Mouse (Mus musculus) heart, embryonic 13.5 days (tissue): ENCODE measurements around the gene Mcm2. TPM values are rescaled to one million over a fixed set of nuclear protein-coding genes. Genes with fewer than 3 reads are reported as not detected.

Source experiments
- ATAC-seq: fragments of 200-750 bp; cut with Nextera tagmentation; 2 replicates; pipeline ENCODE4 v1.8.0; 2017; ENCODE audit warnings: moderate TSS enrichment; ENCODE audit not compliant: insufficient number of reproducible peaks, low FRiP score, low TSS enrichment; ENCODE audit errors: extremely low read depth
- H3K27ac ChIP-seq: fragments of 300-500 bp; sonication (generic); replicated peaks from 2 replicates; pipeline ENCODE4 v1.5.1; 2015; ENCODE audit warnings: moderate library complexity, mild to moderate bottlenecking, inconsistent platforms
- H3K27me3 ChIP-seq: fragments of 300-500 bp; sonication (generic); replicated peaks from 2 replicates; pipeline ENCODE4 v1.6.1; 2015; ENCODE audit warnings: mild to moderate bottlenecking, inconsistent platforms
- H3K36me3 ChIP-seq: fragments of 300-500 bp; sonication (generic); 2 replicates; pipeline ENCODE4 v1.6.1; 2015; ENCODE audit warnings: mild to moderate bottlenecking, inconsistent platforms
- H3K4me1 ChIP-seq: fragments of 300-500 bp; sonication (generic); 2 replicates; pipeline ENCODE4 v1.6.1; 2015; ENCODE audit warnings: inconsistent platforms
- H3K4me2 ChIP-seq: fragments of 300-500 bp; sonication (generic); 2 replicates; pipeline ENCODE4 v1.6.1; 2015; ENCODE audit warnings: inconsistent platforms, mild to moderate bottlenecking, moderate library complexity
- H3K4me3 ChIP-seq: fragments of 300-500 bp; sonication (generic); 2 replicates; pipeline ENCODE4 v1.5.1; 2015; ENCODE audit warnings: moderate library complexity, mild to moderate bottlenecking, inconsistent platforms
- H3K9ac ChIP-seq: fragments of 300-500 bp; sonication (generic); 2 replicates; pipeline ENCODE4 v1.6.1; 2015; ENCODE audit warnings: inconsistent platforms, mild to moderate bottlenecking, moderate library complexity
- H3K9me3 ChIP-seq: fragments of 300-500 bp; sonication (generic); 2 replicates; pipeline ENCODE4 v1.6.1; 2016; ENCODE audit warnings: inconsistent platforms
- WGBS: fragments of 180-500 bp; shearing (Covaris S2); methylation state at CpG from one replicate; pipeline ENCODE4 v1.1.7; 2015; ENCODE audit warnings: mixed read lengths; 5-methylcytosine and 5-hydroxymethylcytosine counted together
- polyA plus RNA-seq: library from polyadenylated mRNA; unstranded; fragments of >200 nt; fragmentation: Nextera tagmentation; extraction: Ambion mirVana; gene quantifications from 2 replicates; pipeline ENCODE4 v1.2.1, GENCODE M21; 2015

The Mcm2 gene
- polyA plus RNA-seq, 1 experiment from 2014 or later = 98.3 TPM

DNA sequence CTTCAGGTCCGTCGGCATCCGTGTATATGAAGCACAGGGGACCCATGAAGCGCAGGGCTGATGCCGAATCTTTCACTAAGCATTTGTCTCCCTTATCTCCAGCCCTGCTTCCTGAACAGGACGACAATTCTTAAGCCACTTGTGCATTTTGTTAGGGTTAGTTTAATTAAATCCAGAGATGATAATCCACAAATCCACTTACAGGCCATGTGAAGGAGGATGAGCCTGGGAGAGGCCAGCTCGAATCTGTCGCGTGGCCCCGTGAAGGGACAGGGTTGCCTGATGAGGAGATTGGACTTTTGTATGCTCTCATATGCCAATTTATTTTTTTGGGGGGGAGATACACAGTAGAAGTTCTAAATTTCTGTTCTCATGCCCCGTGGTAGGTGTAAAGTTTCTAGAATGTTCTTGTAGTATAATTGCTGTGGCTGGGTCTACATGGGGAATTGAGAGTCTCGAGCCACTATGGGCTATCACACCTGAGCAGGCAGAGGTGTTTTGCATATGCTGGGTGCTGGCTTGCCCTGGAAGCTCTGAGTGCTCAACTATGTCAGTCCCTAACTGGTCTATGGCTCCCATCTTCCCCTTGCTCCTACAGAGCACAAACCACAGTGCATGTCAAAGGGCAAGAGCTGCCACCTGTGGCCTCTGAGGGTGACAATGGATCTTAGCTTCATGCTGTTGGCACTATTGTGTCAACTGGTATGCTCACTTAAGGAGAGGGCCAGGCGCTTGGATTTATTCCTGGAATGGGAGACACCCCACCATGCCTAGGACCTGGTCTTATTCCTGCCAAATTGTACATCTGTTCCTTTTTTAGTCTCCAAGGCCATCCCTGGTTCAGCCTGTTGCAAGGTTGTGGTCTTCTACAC lies 38.0 kb upstream of the Mcm2 start:
- Histone ChIP-seq H3K27me3 (peaks cover 20% of the 10 kb centered on the region; the same call in 1 of the 2 replicates), H3K9ac (peak overlapping the region; percentile 25; the same call in 1 of the 2 replicates), H3K4me2 (no peak overlapping the region), H3K4me1 (peaks cover 79% of the 10 kb centered on the region), H3K4me3 (no peak overlapping the region), H3K27ac (no peak overlapping the region), H3K9me3 (no peaks in the 10 kb centered on the region), H3K36me3 (no peaks in the 10 kb centered on the region)
- WGBS = 61% methylated on average over 13 of the region's 13 CpGs
- no peak for ATAC-seq

DNA sequence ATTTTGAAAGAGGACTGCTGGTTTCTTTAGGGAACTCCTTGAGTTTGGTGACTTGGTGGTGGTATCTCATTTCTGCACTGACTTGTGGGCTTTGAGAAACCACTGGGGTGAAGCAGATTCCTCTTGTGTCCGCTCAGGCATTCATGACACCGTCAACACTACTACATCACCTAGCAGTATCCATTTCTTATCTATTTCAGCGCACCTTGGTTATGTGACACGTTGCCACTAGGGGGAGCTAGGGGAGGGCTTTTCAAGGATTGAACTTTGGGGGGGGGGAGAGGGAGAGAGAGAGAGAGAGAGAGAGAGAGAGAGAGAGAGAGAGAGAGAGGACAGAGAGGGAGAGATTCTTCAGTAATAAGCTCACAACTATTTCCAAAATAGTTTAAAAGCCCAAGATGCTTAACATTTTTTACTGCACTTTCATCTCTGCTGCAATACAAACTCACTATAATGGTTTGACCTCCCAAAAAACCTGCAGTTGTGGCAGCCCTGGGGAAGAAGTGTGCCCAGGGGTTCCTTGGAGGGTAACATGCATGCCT lies 37.2 kb upstream of the Mcm2 start:
- no peak overlapping the region for H3K27ac ChIP-seq
- H3K36me3 ChIP-seq = no peaks in the 10 kb centered on the region
- peaks cover 71% of the 10 kb centered on the region for H3K4me1 ChIP-seq
- H3K27me3 ChIP-seq = peaks cover 20% of the 10 kb centered on the region; the same call in 1 of the 2 replicates
- WGBS = 9% methylated on average over 4 of the region's 4 CpGs
- peak overlapping the region; percentile 25; the same call in 1 of the 2 replicates for H3K9ac ChIP-seq
- ATAC-seq = no peak
- H3K4me2 ChIP-seq = no peak overlapping the region
- no peak overlapping the region for H3K4me3 ChIP-seq
- no peaks in the 10 kb centered on the region for H3K9me3 ChIP-seq

DNA sequence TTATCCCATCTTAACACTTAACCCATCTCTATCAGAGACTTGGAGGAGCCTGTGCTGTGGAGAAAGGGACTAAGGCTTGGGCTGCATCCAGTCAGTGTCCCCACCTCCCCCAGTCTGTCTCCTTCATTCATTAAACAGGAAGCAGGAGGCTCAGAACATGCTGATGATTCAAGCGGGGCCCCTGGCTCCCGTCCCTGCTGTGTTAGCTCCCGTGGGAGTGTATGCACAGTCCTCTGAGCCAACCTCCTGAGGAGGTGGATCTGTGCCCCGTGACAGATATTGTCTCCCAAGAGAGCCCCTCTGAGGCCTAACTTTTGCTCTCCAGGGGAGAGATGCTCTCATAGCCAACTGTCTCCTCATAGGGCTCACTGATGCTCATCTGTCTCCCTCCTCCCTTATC lies 36.2 kb upstream of the Mcm2 start:
- H3K4me2 ChIP-seq = no peak overlapping the region
- peaks cover 67% of the 10 kb centered on the region for H3K4me1 ChIP-seq
- H3K36me3 ChIP-seq = no peaks in the 10 kb centered on the region
- ATAC-seq = no peak
- peaks cover 20% of the 10 kb centered on the region; the same call in 1 of the 2 replicates for H3K27me3 ChIP-seq
- no peak overlapping the region for H3K27ac ChIP-seq
- no peaks in the 10 kb centered on the region for H3K9me3 ChIP-seq
- 12% methylated on average over 4 of the region's 4 CpGs for WGBS
- no peak overlapping the region for H3K4me3 ChIP-seq
- H3K9ac ChIP-seq = no peak overlapping the region

DNA sequence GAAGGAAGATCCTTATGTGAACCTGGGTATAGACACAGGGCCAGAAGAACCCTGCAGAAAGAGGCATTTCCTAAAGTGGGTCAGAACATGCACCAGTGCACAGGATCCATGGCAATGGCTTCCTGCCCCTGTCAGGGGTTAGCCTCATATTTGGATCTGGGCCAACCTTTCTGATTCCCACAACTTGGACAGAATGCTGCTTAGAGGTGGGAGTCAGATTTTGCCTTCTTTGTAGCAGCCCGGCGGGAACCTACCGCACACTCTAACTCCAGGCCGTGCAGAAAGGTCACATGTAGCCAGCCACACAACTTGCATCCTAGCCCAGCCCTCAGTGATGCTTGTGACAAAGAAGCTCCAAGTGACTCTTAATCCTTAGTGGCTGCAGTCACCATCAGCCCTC lies 35.6 kb upstream of the Mcm2 start:
- Histone ChIP-seq H3K4me2 (no peak overlapping the region), H3K4me3 (no peak overlapping the region), H3K27me3 (peaks cover 20% of the 10 kb centered on the region; the same call in 1 of the 2 replicates), H3K36me3 (no peaks in the 10 kb centered on the region), H3K27ac (no peak overlapping the region), H3K4me1 (peaks cover 64% of the 10 kb centered on the region), H3K9ac (no peak overlapping the region), H3K9me3 (no peaks in the 10 kb centered on the region)
- 51% methylated on average over 4 of the region's 4 CpGs for WGBS
- no peak for ATAC-seq

DNA sequence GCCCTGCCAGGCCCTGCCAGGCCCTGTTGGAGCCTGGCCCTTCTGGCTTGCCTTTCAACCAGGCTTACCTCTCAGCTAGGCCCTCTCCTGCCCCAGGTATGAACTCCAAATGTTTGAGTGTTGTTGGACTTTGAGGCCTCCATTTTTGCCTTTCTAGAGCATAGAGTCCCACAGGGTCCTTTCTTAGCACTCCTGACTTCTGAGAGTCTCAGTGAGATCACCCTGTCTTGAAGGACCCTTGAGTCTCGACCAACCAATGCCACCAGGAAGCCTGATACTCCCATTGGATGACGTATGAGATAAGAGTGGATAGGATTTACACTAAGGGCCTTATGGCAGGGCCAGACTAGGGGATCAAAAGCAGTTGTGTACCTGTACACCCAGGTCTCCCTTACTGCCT lies 32.9 kb upstream of the Mcm2 start:
- H3K4me2 ChIP-seq = no peak overlapping the region
- H3K9ac ChIP-seq = no peak overlapping the region
- peaks cover 20% of the 10 kb centered on the region; the same call in 1 of the 2 replicates for H3K27me3 ChIP-seq
- peaks cover 57% of the 10 kb centered on the region for H3K4me1 ChIP-seq
- WGBS = 69% methylated on average over 2 of the region's 2 CpGs
- H3K9me3 ChIP-seq = no peaks in the 10 kb centered on the region
- H3K36me3 ChIP-seq = no peaks in the 10 kb centered on the region
- H3K4me3 ChIP-seq = no peak overlapping the region
- no peak overlapping the region for H3K27ac ChIP-seq
- ATAC-seq = no peak

DNA sequence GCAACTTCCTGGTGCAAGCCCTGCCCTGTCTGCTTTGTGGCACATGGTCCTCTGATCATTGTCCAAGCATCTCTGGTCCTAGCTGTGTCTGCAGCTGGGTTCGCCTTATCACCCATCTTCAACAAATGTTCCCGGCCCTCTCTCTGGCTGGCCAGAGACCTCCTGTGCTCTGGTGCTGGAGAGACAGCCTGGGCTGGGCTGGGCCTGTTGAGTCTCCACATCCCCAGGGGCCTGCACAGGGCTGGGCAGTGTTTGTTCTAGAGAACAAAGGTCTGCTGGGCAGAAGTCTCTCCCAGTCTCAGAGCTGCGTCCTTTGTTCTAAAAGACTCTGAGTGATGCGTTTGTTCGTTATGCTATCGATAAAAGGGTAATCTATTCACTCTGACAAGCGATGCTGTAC lies 31.5 kb upstream of the Mcm2 start:
- Histone ChIP-seq H3K27ac (no peak overlapping the region), H3K27me3 (peaks cover 20% of the 10 kb centered on the region; the same call in 1 of the 2 replicates), H3K9ac (no peak overlapping the region), H3K9me3 (no peaks in the 10 kb centered on the region), H3K4me2 (no peak overlapping the region), H3K4me3 (no peak overlapping the region), H3K4me1 (peaks cover 57% of the 10 kb centered on the region), H3K36me3 (no peaks in the 10 kb centered on the region)
- no peak for ATAC-seq
- WGBS = 59% methylated on average over 7 of the region's 7 CpGs

DNA sequence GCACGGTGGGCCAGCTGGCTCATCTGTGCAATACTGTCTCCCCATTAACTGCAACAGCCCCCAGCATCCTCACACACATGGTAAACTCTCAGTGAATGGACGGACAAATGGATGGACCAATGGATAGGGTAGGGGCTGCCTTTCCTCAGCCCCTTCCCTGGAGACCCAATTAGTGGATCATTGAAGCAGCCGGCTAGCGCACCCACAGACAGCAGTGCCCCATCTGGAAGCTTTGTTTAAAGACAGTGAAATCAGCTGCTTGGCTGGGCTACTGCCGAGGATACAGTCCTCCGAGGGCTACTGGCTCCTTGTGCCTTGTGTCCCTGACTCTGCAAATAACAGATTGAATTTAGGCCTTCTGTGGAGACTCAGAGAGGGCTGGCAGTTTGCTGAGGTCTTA lies 30.9 kb upstream of the Mcm2 start:
- H3K4me3 ChIP-seq = no peak overlapping the region
- H3K9me3 ChIP-seq = no peaks in the 10 kb centered on the region
- H3K36me3 ChIP-seq = no peaks in the 10 kb centered on the region
- WGBS = 63% methylated on average over 6 of the region's 6 CpGs
- peaks cover 57% of the 10 kb centered on the region for H3K4me1 ChIP-seq
- no peak overlapping the region for H3K9ac ChIP-seq
- H3K4me2 ChIP-seq = no peak overlapping the region
- H3K27me3 ChIP-seq = peaks cover 20% of the 10 kb centered on the region; the same call in 1 of the 2 replicates
- no peak overlapping the region for H3K27ac ChIP-seq
- ATAC-seq = no peak

DNA sequence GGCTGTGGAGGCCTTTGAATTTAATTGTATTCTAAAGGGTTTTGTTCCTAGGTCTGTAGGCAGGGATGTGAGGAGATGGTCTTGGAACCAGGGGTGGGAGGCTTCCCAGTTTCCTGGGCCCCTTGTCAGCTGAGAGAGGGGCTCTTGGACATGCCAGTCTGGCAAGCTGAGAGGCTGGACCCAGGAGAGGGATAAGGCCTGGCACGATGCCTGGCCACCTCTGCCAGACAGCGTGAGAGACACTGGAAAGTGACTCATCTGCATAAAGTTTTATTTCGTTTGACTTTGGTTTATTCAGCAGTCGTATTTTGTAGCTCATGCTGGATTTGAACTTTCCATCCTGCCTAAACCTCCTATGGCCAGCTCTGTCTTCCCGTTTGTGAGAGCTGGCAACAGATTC lies 30.0 kb upstream of the Mcm2 start:
- no peak for ATAC-seq
- Histone ChIP-seq H3K4me3 (no peak overlapping the region), H3K4me1 (peaks cover 55% of the 10 kb centered on the region)

DNA sequence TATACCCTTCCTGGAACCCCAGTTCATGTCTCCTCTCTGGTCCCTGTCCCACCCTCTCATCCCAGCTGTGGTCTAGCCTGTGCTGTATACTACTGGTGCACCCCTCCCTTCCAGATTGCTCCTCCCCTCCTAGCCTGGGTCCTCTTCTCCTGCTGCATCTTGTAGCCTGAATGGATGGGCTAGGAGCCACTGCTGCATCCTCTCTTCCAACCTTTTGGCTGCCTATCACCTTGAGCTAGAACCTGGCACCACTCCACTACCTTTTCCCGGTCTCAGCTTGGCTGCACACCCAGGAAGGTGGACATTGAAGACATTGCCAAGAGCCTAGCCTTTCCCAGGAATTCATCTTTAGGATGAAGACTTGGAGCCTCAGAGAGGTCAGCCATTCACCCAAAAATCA lies 29.4 kb upstream of the Mcm2 start:
- no peak for ATAC-seq
- Histone ChIP-seq H3K9ac (no peak overlapping the region), H3K9me3 (no peaks in the 10 kb centered on the region), H3K4me3 (no peak overlapping the region), H3K27ac (no peak overlapping the region), H3K4me2 (no peak overlapping the region), H3K4me1 (peaks cover 55% of the 10 kb centered on the region), H3K27me3 (0 out of 2 replicates have a peak, but pooled peaks cover 9% of the 10 kb centered on the region), H3K36me3 (no peaks in the 10 kb centered on the region)
- WGBS = 80% methylated on average over 1 of the region's 1 CpGs

More for the DNA sequence above, 30.0 kb upstream of the Mcm2 start:
- H3K27me3 ChIP-seq = peaks cover 13% of the 10 kb centered on the region; the same call in 1 of the 2 replicates
- no peaks in the 10 kb centered on the region for H3K9me3 ChIP-seq
- H3K36me3 ChIP-seq = no peaks in the 10 kb centered on the region
- 62% methylated on average over 5 of the region's 5 CpGs for whole genome bisulfite sequencing
- no peak overlapping the region for H3K4me2 ChIP-seq
- no peak overlapping the region for H3K9ac ChIP-seq
- H3K27ac ChIP-seq = no peak overlapping the region

DNA sequence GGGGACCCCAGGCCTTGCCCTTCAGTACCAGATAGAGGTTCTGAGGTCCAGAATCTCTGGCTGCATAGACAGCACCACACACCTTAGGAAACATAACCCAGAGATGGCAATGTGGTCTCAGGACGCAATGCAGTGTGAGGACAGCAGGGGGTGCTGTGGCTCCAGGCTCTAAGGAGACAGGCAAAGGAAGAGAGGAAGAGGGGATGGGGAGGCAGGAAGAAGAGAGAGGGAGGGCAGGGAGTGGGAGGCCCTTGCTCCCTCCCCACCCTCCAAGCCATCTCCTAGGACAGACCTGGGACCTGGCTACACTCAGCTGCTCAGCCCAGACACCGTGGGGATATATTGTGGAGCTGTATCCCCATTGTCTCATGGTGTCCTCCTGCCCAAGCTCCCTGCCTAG lies 29.0 kb upstream of the Mcm2 start:
- Histone ChIP-seq H3K9me3 (no peaks in the 10 kb centered on the region), H3K4me3 (no peak overlapping the region), H3K9ac (no peak overlapping the region), H3K4me2 (no peak overlapping the region), H3K36me3 (no peaks in the 10 kb centered on the region), H3K27ac (no peak overlapping the region), H3K27me3 (0 out of 2 replicates have a peak, but pooled peaks cover 6% of the 10 kb centered on the region), H3K4me1 (peaks cover 55% of the 10 kb centered on the region)
- no peak for ATAC-seq
- 22% methylated on average over 2 of the region's 2 CpGs for WGBS

DNA sequence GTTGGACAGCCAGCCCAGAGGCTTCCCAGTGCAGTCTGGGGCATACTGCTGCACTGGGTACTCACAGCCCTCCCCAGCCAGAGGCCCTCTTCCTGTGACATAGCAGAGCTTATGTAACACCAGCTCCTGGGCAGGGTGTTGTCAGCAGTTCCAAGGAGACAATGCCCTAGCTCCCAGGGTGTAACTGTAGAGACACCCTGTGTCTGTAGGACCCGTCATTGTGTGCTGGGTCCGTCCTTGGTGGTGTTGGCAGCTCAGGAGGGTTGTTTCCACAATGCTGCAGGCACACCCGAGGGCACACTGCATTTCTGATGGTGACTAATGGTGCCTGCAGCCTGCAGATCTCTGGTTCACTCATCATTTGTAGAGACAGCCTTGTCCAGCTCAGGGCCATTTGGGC lies 28.3 kb upstream of the Mcm2 start:
- Histone ChIP-seq H3K4me1 (peaks cover 57% of the 10 kb centered on the region), H3K4me3 (no peak overlapping the region), H3K27ac (peak overlapping the region; percentile 48; the same call in 1 of the 2 replicates), H3K4me2 (no peak overlapping the region), H3K9me3 (no peaks in the 10 kb centered on the region), H3K27me3 (no peaks in the 10 kb centered on the region), H3K36me3 (no peaks in the 10 kb centered on the region), H3K9ac (no peak overlapping the region)
- no peak; the same call in 1 of the 2 replicates for ATAC-seq
- 37% methylated on average over 3 of the region's 3 CpGs for WGBS
